Comparison of ENCODE assay signal across 25 mouse cellular contexts in the genomic region with DNA sequence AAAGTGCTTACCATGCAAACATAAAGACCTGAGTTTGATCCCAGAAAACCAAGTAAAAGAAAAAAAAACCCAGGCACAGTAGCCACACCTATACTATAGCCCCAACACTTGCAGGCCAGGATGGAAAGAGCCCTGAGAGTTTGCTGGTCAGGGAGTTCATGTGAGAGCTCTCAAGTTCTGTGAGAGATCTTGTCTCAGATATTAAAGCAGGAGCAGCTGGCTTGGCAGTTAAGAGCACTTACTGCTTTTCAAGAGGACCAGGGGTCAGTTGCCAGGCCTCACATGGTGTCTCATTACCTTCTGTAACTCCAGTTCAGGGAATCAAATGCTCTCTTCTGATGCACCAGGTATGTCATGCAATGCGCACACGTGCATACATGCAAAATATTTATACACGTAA. TPM values are rescaled to one million over a fixed set of nuclear protein-coding genes. Genes with fewer than 3 reads are reported as not detected.
DNase-seq lines count a peak whose midpoint lies in the region; ATAC-seq and TF ChIP-seq lines count a peak whose summit lies in the region.
"Had no signal": no experiment of that assay in that cellular context is flagged by ENCODE, and none has a peak within 500 bp of the region (broad histone marks: within the 10 kb centered on the region; RNA-seq: fewer than 3 reads in every experiment).

No protein-coding gene starts in this region.

- no peaks in the 10 kb centered on the region for H3K36me3 ChIP-seq in lung, postnatal 0 days (ENCODE audit: insufficient read depth, low read length)
- H3K36me3 ChIP-seq: hindbrain, embryonic 15.5 days had no signal

- DNase-seq in cerebellum, adult 11 months: peak; percentile 18
- no peak for DNase-seq in cerebellum, postnatal 10 days
- peak; percentile 6 for DNase-seq in kidney, postnatal 10 days
- DNase-seq in kidney, postnatal 36 days: no peak
- DNase-seq in 416B (ENCODE audit: low read depth): peak; percentile 28
- DNase-seq in lung, postnatal 0 days (ENCODE audit: low spot score): peak; percentile 67
- no peak for DNase-seq in adrenal gland, postnatal 36 days
- DNase-seq in MN1 (ENCODE audit: low spot score): no peak
- DNase-seq: adrenal gland, postnatal 10 days; kidney, adult 11 months; left cerebral cortex, postnatal 4 days; thymus, adult 18-20 months had no signal

- H3K27me3 ChIP-seq in lung, postnatal 0 days (replicated peaks; ENCODE audit: insufficient read depth, low read length): no peaks in the 10 kb centered on the region
- H3K27me3 ChIP-seq: heart, embryonic 13.5 days; hindbrain, embryonic 15.5 days; midbrain, embryonic 12.5 days; neural tube, embryonic 12.5 days had no signal

- no peak overlapping the region for H3K27ac ChIP-seq in lung, postnatal 0 days (ENCODE audit: low read length)
- H3K27ac ChIP-seq: hindbrain, embryonic 15.5 days; midbrain, embryonic 12.5 days; neural tube, embryonic 12.5 days had no signal

- H3K9me3 ChIP-seq in lung, postnatal 0 days (ENCODE audit: low read length): no peaks in the 10 kb centered on the region
- H3K9me3 ChIP-seq: forebrain, embryonic 10.5 days; heart, embryonic 13.5 days; hindbrain, embryonic 15.5 days; midbrain, embryonic 12.5 days; neural tube, embryonic 12.5 days had no signal

- TF ChIP-seq EP300 in lung, postnatal 0 days (IDR thresholded peaks at IDR 0.05): peak; percentile 39; the same call in 1 of the 2 replicates

- TF ChIP-seq CTCF in lung, postnatal 0 days (IDR thresholded peaks at IDR 0.05): no peak

- WGBS in lung, postnatal 0 days: 65% methylated on average over 3 of the region's 3 CpGs

- no peak overlapping the region for H3K4me2 ChIP-seq in lung, postnatal 0 days (replicated peaks; ENCODE audit: low read depth, low read length)
- H3K4me2 ChIP-seq: heart, embryonic 13.5 days; hindbrain, embryonic 15.5 days; midbrain, embryonic 12.5 days; neural tube, embryonic 12.5 days had no signal

- no peak overlapping the region for H3K4me3 ChIP-seq in lung, postnatal 0 days (ENCODE audit: low read depth, low read length)
- H3K4me3 ChIP-seq: forebrain, embryonic 10.5 days; heart, embryonic 13.5 days; hindbrain, embryonic 15.5 days; midbrain, embryonic 12.5 days; neural tube, embryonic 12.5 days had no signal

- no peak for ATAC-seq in lung, postnatal 0 days
- ATAC-seq: activated CD4-positive, CD25-positive, alpha-beta regulatory T cell, adult 4 months; CD4-positive, CD25-positive, alpha-beta regulatory T cell, adult 4 months had no signal

- peaks cover 10% of the 10 kb centered on the region for H3K4me1 ChIP-seq in lung, postnatal 0 days (ENCODE audit: insufficient read depth, low read depth, low read length)

- no peak overlapping the region for H3K9ac ChIP-seq in lung, postnatal 0 days (replicated peaks; ENCODE audit: low read depth)
- H3K9ac ChIP-seq: heart, embryonic 13.5 days; hindbrain, embryonic 15.5 days; midbrain, embryonic 12.5 days; neural tube, embryonic 12.5 days had no signal

RNA-seq across cellular contexts. Expression of gene Gnb2, which starts 1.5 kb away (rescaled TPM):
- 507 and 513 TPM in 2 replicates for polyA plus RNA-seq in lung, postnatal 0 days (2015; fragmentation: Nextera tagmentation; extraction: Ambion mirVana)
- 100 to 1,000 TPM; 544 to 638 TPM for total RNA-seq in adrenal gland, postnatal 36 days (2021)

RNA-seq across cellular contexts. Expression of gene Epo, which starts 1.7 kb away (rescaled TPM):
- polyA plus RNA-seq in lung, postnatal 0 days (2015; fragmentation: Nextera tagmentation; extraction: Ambion mirVana): not detected in 2 replicates
- not detected for total RNA-seq in adrenal gland, postnatal 36 days (2021)
- total RNA-seq: adrenal gland, postnatal 10 days; gastrocnemius, adult 8-10 months; heart, postnatal 25 days; layer of hippocampus, adult 18-20 months; left cerebral cortex, adult 18-20 months; left cerebral cortex, postnatal 4 days; liver, adult 2 months had no signal
- polyA plus RNA-seq: activated CD4-positive, CD25-positive, alpha-beta regulatory T cell, adult 4 months; CD4-positive, CD25-positive, alpha-beta regulatory T cell, adult 4 months; heart, embryonic 13.5 days; hindbrain, embryonic 15.5 days; liver, adult 2 months; midbrain, embryonic 12.5 days; neural tube, embryonic 12.5 days had no signal

RNA-seq across cellular contexts. Expression of gene Gigyf1, which starts 16.4 kb away (rescaled TPM):
- polyA plus RNA-seq in lung, postnatal 0 days (2015; fragmentation: Nextera tagmentation; extraction: Ambion mirVana): 10.6 and 12.4 TPM in 2 replicates
- total RNA-seq in adrenal gland, postnatal 36 days (2021): 10 to 100 TPM; 32.0 to 32.8 TPM

RNA-seq across cellular contexts. Expression of gene Actl6b, which starts 18.6 kb away (rescaled TPM):
- 0.15 TPM in 1 of 2 replicates, not detected in the other for polyA plus RNA-seq in lung, postnatal 0 days (2015; fragmentation: Nextera tagmentation; extraction: Ambion mirVana)
- total RNA-seq in adrenal gland, postnatal 36 days (2021): 1 to 10 TPM; 2.6 to 3.3 TPM
- total RNA-seq: ES-E14; gastrocnemius, adult 8-10 months; heart, postnatal 25 days; liver, adult 2 months had no signal
- polyA plus RNA-seq: activated CD4-positive, CD25-positive, alpha-beta regulatory T cell, adult 4 months; CD4-positive, CD25-positive, alpha-beta regulatory T cell, adult 4 months; liver, adult 2 months had no signal

RNA-seq across cellular contexts. Expression of gene Pop7, which starts 32.4 kb away (rescaled TPM):
- 37.8 and 38.7 TPM in 2 replicates for polyA plus RNA-seq in lung, postnatal 0 days (2015; fragmentation: Nextera tagmentation; extraction: Ambion mirVana)
- 10 to 100 TPM; 25.6 to 27.0 TPM for total RNA-seq in adrenal gland, postnatal 36 days (2021)

Comparison
In these comparisons a context has a peak if more than half of its experiments do, and no peak if none do; other contexts are left out.
1. DNase-seq: peak in cerebellum, adult 11 months (single experiment), kidney, postnatal 10 days (single experiment), 416B (single experiment) and lung, postnatal 0 days (single experiment); none in cerebellum, postnatal 10 days (0 of 2), kidney, postnatal 36 days (0 of 2), adrenal gland, postnatal 36 days (0 of 2) and MN1 (single experiment).